Mouse (Mus musculus) ES-Bruce4 (cell line): ENCODE measurements at regions not wholly inside any gene's neighbourhood (a gene's known extent, or its start where the extent isn't known, plus 50 kb on each side); places are given as distances from the start of the nearest gene placed in this dataset.

Experiments
- H3K27ac ChIP-seq: 2 replicates; pipeline ENCODE4 v1.5.1; 2012; ENCODE audit warnings: low read length, inconsistent platforms; ENCODE audit not compliant: insufficient read depth
- H3K27me3 ChIP-seq: 2 replicates; pipeline ENCODE4 v1.6.1; 2012; ENCODE audit warnings: mild to moderate bottlenecking, low read length, inconsistent platforms; ENCODE audit not compliant: control insufficient read depth, poor library complexity, insufficient read depth, severe bottlenecking
- H3K36me3 ChIP-seq: 2 replicates; pipeline ENCODE4 v1.6.1; 2012; ENCODE audit warnings: inconsistent platforms, mild to moderate bottlenecking, low read length, moderate library complexity; ENCODE audit not compliant: control insufficient read depth, poor library complexity, insufficient read depth, severe bottlenecking
- H3K4me1 ChIP-seq: one replicate; pipeline ENCODE4 v1.8.1; 2011; ENCODE audit warnings: low read length; ENCODE audit not compliant: control insufficient read depth, insufficient read depth
- H3K4me3 ChIP-seq: 2 replicates; pipeline ENCODE4 v1.5.1; 2011; ENCODE audit warnings: low read depth, mild to moderate bottlenecking, low read length
- H3K9ac ChIP-seq: 2 replicates; pipeline ENCODE4 v1.6.1; 2012; ENCODE audit warnings: low read depth, mild to moderate bottlenecking, inconsistent platforms; ENCODE audit not compliant: poor library complexity, severe bottlenecking
- H3K9me3 ChIP-seq: replicated peaks from 2 replicates; pipeline ENCODE4 v1.6.1; 2012; ENCODE audit warnings: mild to moderate bottlenecking, low read length, inconsistent platforms; ENCODE audit not compliant: control insufficient read depth, poor library complexity, insufficient read depth, severe bottlenecking
- CTCF ChIP-seq: IDR thresholded peaks from one replicate; pipeline ENCODE4 v1.8.1; 2011; ENCODE audit warnings: low read depth, low read length
- EP300 ChIP-seq: IDR thresholded peaks from 2 replicates; pipeline ENCODE4 v1.6.1; 2011; ENCODE audit warnings: low read depth, low read length; ENCODE audit not compliant: insufficient read depth
- POLR2A ChIP-seq: IDR thresholded peaks from one replicate; pipeline ENCODE4 v1.8.1; 2011; ENCODE audit warnings: low read length; ENCODE audit not compliant: insufficient read depth

DNA sequence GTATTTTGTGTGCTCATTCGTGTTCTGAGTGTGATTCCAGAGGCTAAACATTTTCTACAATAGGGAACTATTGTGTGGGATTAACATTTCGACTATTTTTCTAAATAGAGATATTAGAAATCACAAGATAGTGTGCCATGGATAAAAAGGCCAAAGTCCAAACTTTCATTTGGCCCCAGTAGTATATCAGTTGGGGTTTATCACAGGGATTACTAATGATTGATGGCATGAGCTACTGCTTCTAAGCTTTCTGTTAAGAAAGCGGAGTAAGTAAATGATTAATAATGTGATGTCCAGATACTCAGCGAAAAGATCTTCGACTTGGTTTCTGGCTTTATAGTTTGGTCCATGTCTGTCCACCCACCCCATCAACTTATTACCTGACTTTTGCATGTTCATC, 1545.2 kb upstream of the Got2 start:
- TF ChIP-seq CTCF: no peak
- TF ChIP-seq POLR2A: no peak
- TF ChIP-seq EP300: no peak
- no peaks in the 10 kb centered on the region for H3K4me1 ChIP-seq
- H3K9me3 ChIP-seq: no peaks in the 10 kb centered on the region
- no peak overlapping the region for H3K27ac ChIP-seq
- no peaks in the 10 kb centered on the region for H3K27me3 ChIP-seq
- H3K4me3 ChIP-seq: no peak overlapping the region
- no peak overlapping the region for H3K9ac ChIP-seq
- no peaks in the 10 kb centered on the region for H3K36me3 ChIP-seq

DNA sequence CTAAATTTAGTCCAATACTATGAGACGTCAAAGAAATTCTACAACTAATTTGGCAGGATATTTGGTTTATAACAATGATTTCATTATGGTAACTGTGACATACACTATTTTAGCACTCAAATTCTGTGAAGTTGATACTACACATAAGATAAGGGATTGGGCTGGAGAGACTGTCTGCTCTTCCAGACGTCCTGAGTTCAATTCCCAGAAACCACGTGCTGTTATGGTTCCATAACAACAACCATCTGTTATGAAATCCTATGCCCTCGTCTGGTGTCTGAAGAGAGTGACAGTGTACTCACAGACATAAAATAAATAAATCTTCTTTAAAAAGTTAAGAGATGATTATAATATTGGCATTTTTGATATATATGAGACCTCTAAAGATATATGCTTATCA, 1543.1 kb upstream of the Got2 start:
- TF ChIP-seq CTCF (no peak), POLR2A (no peak), EP300 (no peak)
- Histone ChIP-seq H3K9me3 (no peaks in the 10 kb centered on the region), H3K4me1 (no peaks in the 10 kb centered on the region), H3K4me3 (no peak overlapping the region), H3K27ac (no peak overlapping the region), H3K36me3 (no peaks in the 10 kb centered on the region), H3K9ac (no peak overlapping the region), H3K27me3 (no peaks in the 10 kb centered on the region; the same call in 1 of the 2 replicates)

DNA sequence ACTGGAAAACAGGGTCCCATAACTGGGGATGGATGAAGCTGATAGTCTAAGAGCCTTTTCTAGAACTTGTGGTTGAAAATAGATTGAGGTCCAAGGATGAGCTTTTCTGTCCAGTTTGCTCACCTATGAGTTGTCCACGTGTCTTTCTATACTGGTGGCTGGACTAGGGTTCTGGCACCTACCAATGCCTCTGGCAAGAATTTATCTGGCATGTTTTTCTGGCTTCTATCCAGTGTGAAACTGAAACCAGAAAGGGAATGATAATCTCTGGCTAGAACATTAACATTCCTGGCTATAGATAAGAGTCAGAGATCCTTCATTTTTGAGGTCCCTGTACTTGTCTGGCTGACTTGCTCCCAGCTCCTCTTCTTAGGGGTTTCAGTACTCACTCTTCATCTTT, 1534.0 kb upstream of the Got2 start:
- no peak for TF ChIP-seq CTCF
- no peak for TF ChIP-seq EP300
- TF ChIP-seq POLR2A: no peak
- no peak overlapping the region for H3K4me3 ChIP-seq
- no peaks in the 10 kb centered on the region for H3K36me3 ChIP-seq
- H3K4me1 ChIP-seq: no peaks in the 10 kb centered on the region
- no peaks in the 10 kb centered on the region for H3K9me3 ChIP-seq
- H3K9ac ChIP-seq: no peak overlapping the region
- H3K27ac ChIP-seq: no peak overlapping the region
- H3K27me3 ChIP-seq: no peaks in the 10 kb centered on the region; the same call in 1 of the 2 replicates

DNA sequence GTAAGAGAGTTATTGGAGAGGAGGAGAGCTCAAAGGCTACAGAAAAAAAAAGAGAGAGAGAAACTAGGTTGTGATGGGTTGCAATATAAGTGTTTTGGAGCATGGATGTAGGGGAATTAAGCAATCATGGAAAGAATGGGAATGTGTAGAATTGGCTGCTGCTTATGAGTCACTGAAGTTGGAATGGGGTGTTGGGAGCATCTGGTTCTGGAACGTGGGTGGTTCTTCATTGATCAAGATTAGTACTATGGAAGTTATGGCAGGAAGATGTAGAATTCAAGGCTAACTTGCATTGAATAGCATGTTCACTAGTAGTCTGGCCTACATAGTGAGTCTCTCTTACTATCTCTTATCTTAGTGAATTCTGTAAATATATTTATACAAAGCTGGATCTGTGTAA, 1526.4 kb upstream of the Got2 start:
- Histone ChIP-seq H3K27me3 (no peaks in the 10 kb centered on the region), H3K4me1 (no peaks in the 10 kb centered on the region), H3K36me3 (no peaks in the 10 kb centered on the region), H3K4me3 (no peak overlapping the region), H3K9me3 (no peaks in the 10 kb centered on the region; the same call in 1 of the 2 replicates), H3K27ac (no peak overlapping the region), H3K9ac (no peak overlapping the region)
- TF ChIP-seq EP300 (no peak), POLR2A (no peak), CTCF (no peak)

DNA sequence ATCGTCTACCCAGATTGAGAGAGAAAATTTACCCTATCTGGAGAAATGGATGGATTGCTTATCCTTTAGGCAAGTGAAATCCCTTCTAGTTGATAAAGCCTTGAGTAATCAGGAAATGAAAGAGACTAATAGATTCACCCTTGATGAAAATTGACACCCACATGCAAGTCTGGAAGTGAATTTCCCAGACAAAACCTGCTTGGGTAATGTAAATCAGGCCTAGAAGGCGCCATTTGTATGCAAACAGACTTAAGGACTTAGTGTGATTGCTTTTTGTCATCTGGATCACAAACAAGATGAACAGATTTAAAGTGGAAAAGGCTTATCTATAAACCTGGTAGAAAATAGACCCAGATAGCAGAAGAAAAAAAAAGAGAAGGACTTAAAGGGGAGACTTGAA, 1515.0 kb upstream of the Got2 start:
- no peak overlapping the region for H3K27ac ChIP-seq
- peaks cover 12% of the 10 kb centered on the region; the same call in 1 of the 2 replicates for H3K9me3 ChIP-seq
- no peaks in the 10 kb centered on the region for H3K4me1 ChIP-seq
- TF ChIP-seq CTCF (no peak), EP300 (no peak), POLR2A (no peak)
- no peaks in the 10 kb centered on the region for H3K36me3 ChIP-seq
- H3K27me3 ChIP-seq: peaks cover 4% of the 10 kb centered on the region
- H3K4me3 ChIP-seq: no peak overlapping the region
- no peak overlapping the region for H3K9ac ChIP-seq

DNA sequence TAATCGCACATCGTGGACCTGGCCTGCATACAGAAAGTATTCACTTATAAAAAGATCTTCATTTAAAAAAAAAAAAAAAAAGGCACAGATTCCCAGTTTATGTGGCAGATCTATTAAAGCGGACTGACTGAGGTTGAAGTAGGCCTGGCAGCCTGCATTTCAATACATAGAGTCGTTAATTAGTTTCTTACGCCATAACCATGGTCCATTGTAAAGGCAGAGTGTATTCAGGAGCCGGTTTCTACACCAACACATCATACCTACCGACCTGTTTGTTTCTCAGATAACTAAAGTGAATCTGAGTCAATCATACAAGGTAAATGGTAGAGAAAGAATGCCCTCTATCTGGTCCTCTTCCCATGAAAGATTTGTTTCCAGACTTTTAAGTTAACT, 1509.0 kb upstream of the Got2 start:
- Histone ChIP-seq H3K36me3 (no peaks in the 10 kb centered on the region), H3K4me3 (no peak overlapping the region), H3K9me3 (0 out of 2 replicates have a peak, but pooled peaks cover 6% of the 10 kb centered on the region), H3K9ac (no peak overlapping the region), H3K27me3 (peaks cover 7% of the 10 kb centered on the region), H3K4me1 (no peaks in the 10 kb centered on the region), H3K27ac (no peak overlapping the region)
- TF ChIP-seq POLR2A (no peak), EP300 (no peak), CTCF (no peak)
